Mouse (Mus musculus) myocyte (in vitro differentiated cells): ENCODE results near the gene Txlna.

ENCODE experiments used
- CEBPB ChIP-seq: IDR thresholded peaks from 2 replicates; pipeline ENCODE4 v1.6.1; 2011; ENCODE audit warnings: mild to moderate bottlenecking, moderate library complexity; ENCODE audit not compliant: poor library complexity, insufficient read depth, severe bottlenecking
- E2F4 ChIP-seq: IDR thresholded peaks from one replicate; pipeline ENCODE4 v1.6.1; 2011; ENCODE audit warnings: mild to moderate bottlenecking, control low read depth, moderate library complexity; ENCODE audit not compliant: insufficient read depth
- MAX ChIP-seq: IDR thresholded peaks from one replicate; pipeline ENCODE4 v1.6.1; 2011; ENCODE audit warnings: low read depth, mild to moderate bottlenecking, control low read depth
- MYOD1 ChIP-seq, 3 experiments: IDR thresholded peaks; one replicate each; pipeline ENCODE4 v1.6.1; 2011; ENCODE audit warnings: control low read depth in 2 of 3, low read depth in 2 of 3, mild to moderate bottlenecking in 2 of 3, moderate library complexity in 1 of 3; ENCODE audit not compliant: insufficient read length in 2 of 3, control insufficient read depth in 1 of 3
- POLR2A ChIP-seq: IDR thresholded peaks from one replicate; pipeline ENCODE4 v1.6.1; 2011; ENCODE audit warnings: low read depth, mild to moderate bottlenecking, control low read depth, moderate library complexity; ENCODE audit not compliant: insufficient read length
- POLR2AphosphoS2 ChIP-seq: IDR thresholded peaks from one replicate; pipeline ENCODE4 v1.6.1; 2011; ENCODE audit warnings: low read depth, control low read depth; ENCODE audit not compliant: insufficient read length
- REST ChIP-seq: IDR thresholded peaks from one replicate; pipeline ENCODE4 v1.6.1; 2011; ENCODE audit warnings: mild to moderate bottlenecking, control low read depth, moderate library complexity; ENCODE audit not compliant: insufficient read depth, insufficient read length
- SRF ChIP-seq: IDR thresholded peaks from one replicate; pipeline ENCODE4 v1.6.1; 2011; ENCODE audit warnings: low read depth; ENCODE audit not compliant: control insufficient read depth, insufficient read length
- TCF12 ChIP-seq: IDR thresholded peaks from one replicate; pipeline ENCODE4 v1.6.1; 2011; ENCODE audit warnings: mild to moderate bottlenecking, control low read depth; ENCODE audit not compliant: poor library complexity, insufficient read depth, severe bottlenecking
- TCF3 ChIP-seq: IDR thresholded peaks from one replicate; pipeline ENCODE4 v1.6.1; 2011; ENCODE audit warnings: low read depth, control low read depth; ENCODE audit not compliant: insufficient read length
- USF1 ChIP-seq: IDR thresholded peaks from one replicate; pipeline ENCODE4 v1.6.1; 2011; ENCODE audit warnings: low read depth, mild to moderate bottlenecking, control low read depth, moderate library complexity

GRCm38 (mm10) chr4:129608426-129609025 is 32.3 kb downstream of the Txlna start:
- TF ChIP-seq CEBPB, result no peak
- no peak for TF ChIP-seq MYOD1 (IDR thresholded peaks at IDR 0.05; ENCODE audit: control insufficient read depth in 1 of 3, insufficient read length in 2 of 3, low read depth in 2 of 3)
- no peak for TF ChIP-seq MAX
- TF ChIP-seq POLR2A, result no peak
- TF ChIP-seq POLR2AphosphoS2, result peak; percentile 52
- TF ChIP-seq E2F4, result no peak
- TF ChIP-seq TCF3, result no peak
- no peak for TF ChIP-seq USF1
- TF ChIP-seq REST, result no peak
- TF ChIP-seq TCF12, result no peak
- TF ChIP-seq SRF, result no peak
